Mouse (Mus musculus): Measurements from ENCODE around the gene Ccnb1. TPM values are rescaled to one million over a fixed set of nuclear protein-coding genes. Genes with fewer than 3 reads are reported as not detected.
A peak's percentile ranks its signal among the peaks of the same experiment; 100 is the strongest.

The Ccnb1 gene
- total and polyA plus RNA-seq, 3 experiments = 139 to 682 (median 229) TPM

- peak; percentile 81 for TF ChIP-seq MYC (IDR thresholded peaks at IDR 0.05; ENCODE audit: low read depth, low read length)
Measured at GRCm38 (mm10) chr13:100824306-100824705, 37.9 kb upstream of the Ccnb1 start (continued).

- TF ChIP-seq POLR2AphosphoS2 (IDR thresholded peaks at IDR 0.05; ENCODE audit: low read length) (no peak), MEF2A (IDR thresholded peaks at IDR 0.05; ENCODE audit: extremely low read depth, insufficient replicate concordance, low read depth, low read length, poor library complexity, severe bottlenecking) (no peak), USF2 (IDR thresholded peaks at IDR 0.05; ENCODE audit: borderline replicate concordance in 1 of 2, insufficient read depth in 1 of 2, low read depth in 1 of 2, low read length in 2 of 2) (no peak), KAT2A (conservative IDR thresholded peaks at IDR 0.05; ENCODE audit: low read depth, low read length) (no peak)
- peak overlapping the region; percentile 31 for H3K9ac ChIP-seq (ENCODE audit: control insufficient read depth, low read depth, low read length, poor library complexity, severe bottlenecking)
- peak overlapping the region in 1 of 2 experiments; percentile 21; a peak in 2 of 4 replicates for H3K4me3 ChIP-seq (ENCODE audit: control insufficient read depth in 1 of 2, insufficient read depth in 1 of 2, low read depth in 2 of 2, low read length in 2 of 2)
- H3K79me2 ChIP-seq (ENCODE audit: control insufficient read depth, insufficient read depth, low read length, poor library complexity) = peaks cover 5% of the 10 kb centered on the region; the same call in 1 of the 2 replicates
- H3K36me3 ChIP-seq (ENCODE audit: control insufficient read depth in 1 of 2, insufficient read depth in 2 of 2, low read length in 2 of 2) = peaks cover 32 to 58% of the 10 kb centered on the region in 2 experiments
- H3K4me1 ChIP-seq (ENCODE audit: control insufficient read depth in 1 of 2, insufficient read depth in 2 of 2, low read length in 2 of 2) = peaks cover 11 to 24% of the 10 kb centered on the region in 2 experiments
- H3K27ac ChIP-seq (ENCODE audit: control insufficient read depth, low read depth, low read length) = peak overlapping the region; percentile 75
- DNase-seq (ENCODE audit: low read depth, low spot score) = no peak
- H3K9me3 ChIP-seq (replicated peaks; ENCODE audit: insufficient read depth, low read length) = no peaks in the 10 kb centered on the region
- no peaks in the 10 kb centered on the region for H3K27me3 ChIP-seq (ENCODE audit: control insufficient read depth in 1 of 2, insufficient read depth in 2 of 2, low read length in 2 of 2)
Measured at GRCm38 (mm10) chr13:100823863-100824262, 37.5 kb upstream of the Ccnb1 start.

DNA sequence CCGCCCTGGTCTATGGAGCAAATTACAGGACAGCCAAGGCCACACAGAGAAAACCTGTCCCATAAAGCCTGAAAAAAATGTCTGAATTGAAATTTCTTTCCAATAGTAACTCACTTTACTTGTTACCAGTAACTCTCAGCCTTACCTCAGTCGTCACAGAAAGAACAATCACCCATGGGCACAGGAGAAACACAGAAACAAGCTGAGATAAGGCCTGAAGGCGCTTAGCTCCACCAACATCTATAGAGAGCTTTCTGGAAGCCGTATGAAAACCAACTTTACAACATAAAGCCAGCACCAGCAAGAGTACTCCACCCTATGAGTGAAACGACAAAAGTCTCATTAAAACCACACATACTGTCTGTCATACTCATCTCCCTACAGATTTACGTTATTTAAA, 28.1 kb upstream of the Ccnb1 start:
- no peak overlapping the region for H3K4me3 ChIP-seq (ENCODE audit: control insufficient read depth in 1 of 2, insufficient read depth in 1 of 2, low read depth in 2 of 2, low read length in 2 of 2)
- H3K9ac ChIP-seq (ENCODE audit: control insufficient read depth, low read depth, low read length, poor library complexity, severe bottlenecking) = no peak overlapping the region
- H3K9me3 ChIP-seq (replicated peaks; ENCODE audit: insufficient read depth, low read length) = no peaks in the 10 kb centered on the region
- H3K4me1 ChIP-seq (ENCODE audit: control insufficient read depth in 1 of 2, insufficient read depth in 2 of 2, low read length in 2 of 2) = peaks cover 0 to 25% of the 10 kb centered on the region in 2 experiments; a peak in 2 of 4 replicates
- peaks cover 12 to 49% of the 10 kb centered on the region in 2 experiments for H3K36me3 ChIP-seq (ENCODE audit: control insufficient read depth in 1 of 2, insufficient read depth in 2 of 2, low read length in 2 of 2)
- TF ChIP-seq MXI1 (IDR thresholded peaks at IDR 0.05; ENCODE audit: low read depth, low read length) (no peak), POLR2AphosphoS5 (IDR thresholded peaks at IDR 0.05; ENCODE audit: borderline replicate concordance, low read depth, low read length) (no peak), ZC3H11A (IDR thresholded peaks at IDR 0.05; ENCODE audit: low read depth, low read length) (no peak), MYB (IDR thresholded peaks at IDR 0.05; ENCODE audit: low read depth, low read length) (no peak), EP300 (IDR thresholded peaks at IDR 0.05; ENCODE audit: low read depth in 1 of 2, low read length in 2 of 2) (no peak), MAX (IDR thresholded peaks at IDR 0.05; ENCODE audit: low read length) (no peak), POLR2A (IDR thresholded peaks at IDR 0.05; ENCODE audit: control insufficient read depth in 1 of 2, insufficient read depth in 1 of 2, low read depth in 1 of 2, low read length in 2 of 2, poor library complexity in 1 of 2) (no peak), GATA1 (IDR thresholded peaks at IDR 0.05; ENCODE audit: low read depth, low read length) (no peak), ZNF384 (IDR thresholded peaks at IDR 0.05; ENCODE audit: low read depth, low read length) (no peak), ZMIZ1 (IDR thresholded peaks at IDR 0.05; ENCODE audit: low read depth, low read length) (no peak), RAD21 (IDR thresholded peaks at IDR 0.05; ENCODE audit: low read depth, low read length) (no peak), CHD1 (IDR thresholded peaks at IDR 0.05; ENCODE audit: low read depth, low read length) (no peak), JUND (IDR thresholded peaks at IDR 0.05; ENCODE audit: low read depth, low read length) (no peak)
- H3K27me3 ChIP-seq (ENCODE audit: control insufficient read depth in 1 of 2, insufficient read depth in 2 of 2, low read length in 2 of 2) = no peaks in the 10 kb centered on the region
- no peaks in the 10 kb centered on the region for H3K79me2 ChIP-seq (ENCODE audit: control insufficient read depth, insufficient read depth, low read length, poor library complexity)
- no peak for DNase-seq (ENCODE audit: low read depth, low spot score)
- H3K27ac ChIP-seq (ENCODE audit: control insufficient read depth, low read depth, low read length) = no peak overlapping the region
